ENCODE assay signal across 13 mouse cellular contexts in the genomic region with DNA sequence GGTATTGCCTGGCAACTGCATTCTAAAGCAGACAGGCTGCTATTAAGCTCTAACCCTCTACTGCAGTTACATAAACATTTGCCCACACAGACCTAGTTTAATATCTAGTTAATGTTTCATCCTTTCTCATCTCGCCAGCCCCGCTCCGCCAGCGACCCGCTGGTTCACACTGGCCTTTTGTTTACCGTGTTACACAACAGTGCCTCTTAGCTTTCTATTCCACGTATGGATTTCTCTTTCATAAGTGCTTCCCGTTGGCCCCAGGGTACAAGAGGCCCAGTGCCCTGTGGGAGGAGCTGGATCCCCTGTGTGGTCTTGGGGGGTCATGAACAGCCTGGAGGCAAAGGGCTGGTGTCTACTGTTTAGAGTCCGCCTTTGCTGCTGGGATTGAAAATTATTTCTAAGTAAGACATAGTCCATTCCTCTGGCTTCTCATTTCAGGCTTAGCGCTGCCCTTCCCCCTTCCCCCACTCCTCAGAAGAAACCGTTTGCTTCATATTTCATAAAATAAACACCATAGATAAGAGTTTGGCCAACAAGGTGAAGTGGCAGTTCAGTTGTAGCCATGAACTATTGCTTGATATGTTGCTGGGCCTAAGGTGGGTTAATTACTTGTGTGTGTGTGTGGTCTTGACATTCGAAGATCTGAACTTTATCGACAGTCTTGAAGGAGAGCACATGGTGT. TPM values are rescaled to one million over a fixed set of nuclear protein-coding genes. Genes with fewer than 3 reads are reported as not detected.
A peak's percentile ranks its signal among the peaks of the same experiment; 100 is the strongest.
DNase-seq lines count a peak whose midpoint lies in the region; ATAC-seq and TF ChIP-seq lines count a peak whose summit lies in the region.
"Had no signal": no experiment of that assay in that cellular context is flagged by ENCODE, and none has a peak within 500 bp of the region (broad histone marks: within the 10 kb centered on the region; RNA-seq: fewer than 3 reads in every experiment).

No protein-coding gene starts in this region.

- no peak for TF ChIP-seq POLR2A in kidney, adult 2 months (IDR thresholded peaks at IDR 0.05; ENCODE audit: low read depth, low read length)

- ATAC-seq in hindbrain, embryonic 13.5 days (ENCODE audit: low FRiP score), result no peak
- no peak for ATAC-seq in hindbrain, embryonic 16.5 days
- ATAC-seq in liver, embryonic 13.5 days (ENCODE audit: low read depth), result peak; percentile 66
- ATAC-seq in stomach, embryonic 14.5 days (ENCODE audit: insufficient number of reproducible peaks, insufficient read depth, low FRiP score, low read depth), result peak; percentile 25; the same call in 1 of the 2 replicates

- TF ChIP-seq CTCF in kidney, adult 2 months (conservative IDR thresholded peaks at IDR 0.05; ENCODE audit: insufficient read depth, insufficient read length, low read depth, low read length), result no peak

- H3K27ac ChIP-seq in hindbrain, embryonic 13.5 days, result peak overlapping the region; percentile 46; the same call in 1 of the 2 replicates
- H3K27ac ChIP-seq in hindbrain, embryonic 16.5 days (ENCODE audit: low read depth, low read length), result no peak overlapping the region
- peak overlapping the region; percentile 92 for H3K27ac ChIP-seq in kidney, adult 2 months (ENCODE audit: insufficient read depth, low read depth, low read length)
- peak overlapping the region; percentile 70 for H3K27ac ChIP-seq in liver, embryonic 13.5 days
- peak overlapping the region; percentile 44; the same call in 1 of the 2 replicates for H3K27ac ChIP-seq in stomach, embryonic 14.5 days (ENCODE audit: low read length)
- H3K27ac ChIP-seq: hindbrain, embryonic 12.5 days; neural tube, embryonic 12.5 days had no signal

- peak; percentile 93 for DNase-seq in kidney, adult 2 months
- no peak for DNase-seq in liver, embryonic 13.5 days
- no peak for DNase-seq in spleen, postnatal 4 days (ENCODE audit: low spot score in 2 of 2)
- DNase-seq in B cell, adult 2 months, result no peak
- DNase-seq in right cerebral cortex, postnatal 14 days, result no peak
- DNase-seq: gastrocnemius, postnatal 25 days had no signal

- peaks cover 14% of the 10 kb centered on the region for H3K4me1 ChIP-seq in hindbrain, embryonic 13.5 days (replicated peaks)
- peaks cover 3% of the 10 kb centered on the region; the same call in 1 of the 2 replicates for H3K4me1 ChIP-seq in hindbrain, embryonic 16.5 days (ENCODE audit: control insufficient read depth, insufficient read depth, low read depth, low read length)
- H3K4me1 ChIP-seq in kidney, adult 2 months (ENCODE audit: control insufficient read depth, insufficient read depth, low read length), result peaks cover 25% of the 10 kb centered on the region
- peaks cover 39% of the 10 kb centered on the region for H3K4me1 ChIP-seq in liver, embryonic 13.5 days (replicated peaks)
- peaks cover 18% of the 10 kb centered on the region for H3K4me1 ChIP-seq in stomach, embryonic 14.5 days (ENCODE audit: control insufficient read depth, insufficient read depth, low read length)

- 61% methylated on average over 13 of the region's 13 CpGs for WGBS in hindbrain, embryonic 13.5 days
- WGBS in hindbrain, embryonic 16.5 days, result 64% methylated on average over 13 of the region's 13 CpGs
- WGBS in kidney, adult 2 months, result 38% methylated on average over 13 of the region's 13 CpGs
- 78% methylated on average over 13 of the region's 13 CpGs for WGBS in liver, embryonic 13.5 days (ENCODE audit: insufficient replicate concordance)
- WGBS in stomach, embryonic 14.5 days, result 55% methylated on average over 13 of the region's 13 CpGs

- no peak overlapping the region for H3K4me3 ChIP-seq in hindbrain, embryonic 13.5 days
- no peak overlapping the region for H3K4me3 ChIP-seq in hindbrain, embryonic 16.5 days (ENCODE audit: low read length)
- no peak overlapping the region for H3K4me3 ChIP-seq in kidney, adult 2 months (ENCODE audit: insufficient read depth, low read depth, low read length)
- no peak overlapping the region for H3K4me3 ChIP-seq in liver, embryonic 13.5 days (replicated peaks)
- no peak overlapping the region for H3K4me3 ChIP-seq in stomach, embryonic 14.5 days (ENCODE audit: low read depth, low read length)
- H3K4me3 ChIP-seq: hindbrain, embryonic 12.5 days; neural tube, embryonic 12.5 days had no signal

- H3K27me3 ChIP-seq in hindbrain, embryonic 13.5 days, result no peaks in the 10 kb centered on the region
- no peaks in the 10 kb centered on the region for H3K27me3 ChIP-seq in hindbrain, embryonic 16.5 days (replicated peaks; ENCODE audit: control insufficient read depth, insufficient read depth, low read length)
- no peaks in the 10 kb centered on the region for H3K27me3 ChIP-seq in kidney, adult 2 months (replicated peaks; ENCODE audit: control insufficient read depth, insufficient read depth, low read length)
- H3K27me3 ChIP-seq in liver, embryonic 13.5 days, result no peaks in the 10 kb centered on the region
- H3K27me3 ChIP-seq in stomach, embryonic 14.5 days (ENCODE audit: control insufficient read depth, insufficient read depth, low read length), result no peaks in the 10 kb centered on the region
- H3K27me3 ChIP-seq: hindbrain, embryonic 12.5 days; neural tube, embryonic 12.5 days had no signal

- H3K9ac ChIP-seq in hindbrain, embryonic 13.5 days, result no peak overlapping the region
- no peak overlapping the region for H3K9ac ChIP-seq in hindbrain, embryonic 16.5 days (ENCODE audit: low read depth, low read length)
- no peak overlapping the region for H3K9ac ChIP-seq in liver, embryonic 13.5 days
- H3K9ac ChIP-seq in stomach, embryonic 14.5 days (replicated peaks; ENCODE audit: low read depth, low read length), result no peak overlapping the region
- H3K9ac ChIP-seq: hindbrain, embryonic 12.5 days; neural tube, embryonic 12.5 days had no signal

- no peak overlapping the region for H3K4me2 ChIP-seq in hindbrain, embryonic 13.5 days
- no peak overlapping the region for H3K4me2 ChIP-seq in hindbrain, embryonic 16.5 days (ENCODE audit: low read length)
- H3K4me2 ChIP-seq in liver, embryonic 13.5 days, result no peak overlapping the region
- no peak overlapping the region for H3K4me2 ChIP-seq in stomach, embryonic 14.5 days (replicated peaks; ENCODE audit: low read depth, low read length)
- H3K4me2 ChIP-seq: hindbrain, embryonic 12.5 days; neural tube, embryonic 12.5 days had no signal

- peaks cover 71% of the 10 kb centered on the region for H3K36me3 ChIP-seq in hindbrain, embryonic 13.5 days
- peaks cover 11% of the 10 kb centered on the region for H3K36me3 ChIP-seq in hindbrain, embryonic 16.5 days (ENCODE audit: control insufficient read depth, insufficient read depth, low read length)
- 0 out of 2 replicates have a peak, but pooled peaks cover 1% of the 10 kb centered on the region for H3K36me3 ChIP-seq in kidney, adult 2 months (ENCODE audit: control insufficient read depth, insufficient read depth, low read length)
- H3K36me3 ChIP-seq in liver, embryonic 13.5 days, result peaks cover 15% of the 10 kb centered on the region
- H3K36me3 ChIP-seq in stomach, embryonic 14.5 days (ENCODE audit: control insufficient read depth, insufficient read depth, low read length), result peaks cover 3% of the 10 kb centered on the region; the same call in 1 of the 2 replicates

- H3K9me3 ChIP-seq in hindbrain, embryonic 13.5 days, result no peaks in the 10 kb centered on the region
- no peaks in the 10 kb centered on the region for H3K9me3 ChIP-seq in hindbrain, embryonic 16.5 days (ENCODE audit: control insufficient read depth, low read length)
- H3K9me3 ChIP-seq in liver, embryonic 13.5 days (replicated peaks), result no peaks in the 10 kb centered on the region
- no peaks in the 10 kb centered on the region for H3K9me3 ChIP-seq in stomach, embryonic 14.5 days (ENCODE audit: control insufficient read depth, low read depth, low read length)
- H3K9me3 ChIP-seq: hindbrain, embryonic 12.5 days; neural tube, embryonic 12.5 days had no signal

RNA-seq across cellular contexts. Expression of gene BC051665, which starts 49.6 kb away (rescaled TPM):
- polyA plus RNA-seq in hindbrain, embryonic 13.5 days (2015; fragmentation: Nextera tagmentation; extraction: Ambion mirVana), result not detected in 2 replicates
- not detected in 2 replicates for polyA plus RNA-seq in hindbrain, embryonic 16.5 days (2015; fragmentation: Nextera tagmentation; extraction: Ambion mirVana)
- polyA plus RNA-seq in kidney, adult 2 months (2012; rRNA removed), result not detected in 2 replicates
- not detected in 2 replicates for polyA plus RNA-seq in liver, embryonic 13.5 days (2015; fragmentation: Nextera tagmentation; extraction: Ambion mirVana)
- not detected in 2 replicates for polyA plus RNA-seq in stomach, embryonic 14.5 days (2014; fragmentation: Nextera tagmentation; extraction: Ambion mirVana)
- polyA plus RNA-seq: hindbrain, embryonic 12.5 days; limb, embryonic 14.5 days; neural tube, embryonic 12.5 days; spleen, adult 2 months had no signal

Comparison
In these comparisons a context has a peak if more than half of its experiments do, and no peak if none do; other contexts are left out.
1. ATAC-seq: peak in liver, embryonic 13.5 days (single experiment) and stomach, embryonic 14.5 days (single experiment); none in hindbrain, embryonic 13.5 days (single experiment) and hindbrain, embryonic 16.5 days (single experiment).